Mouse (Mus musculus) CH12.LX (cell line): ENCODE data around the gene Gm37419. TPM values are rescaled to one million over a fixed set of nuclear protein-coding genes. Genes with fewer than 3 reads are reported as not detected.

Source experiments
- DNase-seq: peaks from one replicate; pipeline ENCODE4 v3.0.0-alpha.2; 2013; ENCODE audit errors: extremely low read depth
- H3K27ac ChIP-seq: 2 replicates; pipeline ENCODE4 v1.5.1; 2012; ENCODE audit warnings: low read depth, mild to moderate bottlenecking, control low read depth, moderate library complexity; ENCODE audit not compliant: insufficient read depth
- H3K27me3 ChIP-seq: replicated peaks from 2 replicates; pipeline ENCODE3; 2012; ENCODE audit warnings: inconsistent platforms
- H3K36me3 ChIP-seq, 2 experiments: replicated peaks in 1 of 2; 2 replicates each; pipeline versions ENCODE3 to v1.6.1; 2012; ENCODE audit warnings: inconsistent platforms in 1 of 2, low read length in 1 of 2, mild to moderate bottlenecking in 1 of 2, mixed read lengths in 1 of 2, moderate library complexity in 1 of 2; ENCODE audit not compliant: control insufficient read depth in 1 of 2, insufficient read depth in 1 of 2
- H3K4me1 ChIP-seq, 2 experiments: 2 replicates each; pipeline ENCODE4 v1.6.1; 2012; ENCODE audit warnings: inconsistent platforms in 1 of 2, moderate library complexity in 1 of 2; ENCODE audit not compliant: insufficient read depth in 2 of 2, control insufficient read depth in 1 of 2
- H3K4me2 ChIP-seq: 2 replicates; pipeline ENCODE4 v1.6.1; 2012; ENCODE audit warnings: low read depth, mild to moderate bottlenecking, control low read depth; ENCODE audit not compliant: poor library complexity, insufficient read depth, severe bottlenecking
- H3K4me3 ChIP-seq, 3 experiments: fragments of 150-350 bp in 1 of 3; sonication (generic) in 1 of 3; replicated peaks in 1 of 3; 2 replicates each; pipeline versions ENCODE3 to v1.5.1; 2011 to 2012; ENCODE audit warnings: low read depth in 2 of 3, low read length in 2 of 3, mild to moderate bottlenecking in 2 of 3, moderate library complexity in 2 of 3, control low read depth in 1 of 3, improper control_type of control experiment in 1 of 3, inconsistent platforms in 1 of 3, mixed read lengths in 1 of 3; ENCODE audit not compliant: poor library complexity in 1 of 3
- H3K79me2 ChIP-seq: replicated peaks from 2 replicates; pipeline ENCODE4 v1.6.1; 2012; ENCODE audit warnings: mild to moderate bottlenecking, moderate library complexity; ENCODE audit not compliant: control insufficient read depth, poor library complexity, insufficient read depth, severe bottlenecking; ENCODE audit errors: extremely low read depth
- H3K9ac ChIP-seq: 2 replicates; pipeline ENCODE4 v1.6.1; 2012; ENCODE audit warnings: low read depth, mild to moderate bottlenecking, control low read depth, moderate library complexity; ENCODE audit not compliant: insufficient read depth
- H3K9me3 ChIP-seq: replicated peaks from 2 replicates; pipeline ENCODE3; 2012; ENCODE audit warnings: low read length, inconsistent platforms, mixed read lengths
- BHLHE40 ChIP-seq: IDR thresholded peaks from 2 replicates; pipeline ENCODE4 v1.6.1; 2011; ENCODE audit warnings: mild to moderate bottlenecking, low read depth, low read length, improper control_type of control experiment
- CHD1 ChIP-seq: IDR thresholded peaks from 2 replicates; pipeline ENCODE4 v1.6.1; 2012; ENCODE audit warnings: low read depth, low read length, improper control_type of control experiment, inconsistent platforms
- CHD2 ChIP-seq: IDR thresholded peaks from 2 replicates; pipeline ENCODE4 v1.6.1; 2011; ENCODE audit warnings: low read length, improper control_type of control experiment
- CTCF ChIP-seq, 2 experiments: IDR thresholded peaks in 1 of 2; conservative IDR thresholded peaks in 1 of 2; 2 replicates each; pipeline ENCODE4 v1.5.1; 2011 to 2012; ENCODE audit warnings: low read depth in 2 of 2, low read length in 2 of 2, improper control_type of control experiment in 1 of 2, inconsistent platforms in 1 of 2, mild to moderate bottlenecking in 1 of 2, moderate library complexity in 1 of 2
- ELF1 ChIP-seq: IDR thresholded peaks from 2 replicates; pipeline ENCODE4 v1.6.1; 2014; ENCODE audit warnings: low read depth, mild to moderate bottlenecking, inconsistent platforms, low read length, improper control_type of control experiment
- EP300 ChIP-seq: IDR thresholded peaks from 2 replicates; pipeline ENCODE4 v1.6.1; 2011; ENCODE audit warnings: low read length, improper control_type of control experiment
- ETS1 ChIP-seq: conservative IDR thresholded peaks from 2 replicates; pipeline ENCODE4 v1.6.1; 2012; ENCODE audit warnings: low read depth, mild to moderate bottlenecking, inconsistent platforms, low read length, improper control_type of control experiment, moderate library complexity
- GABPA ChIP-seq: IDR thresholded peaks from 2 replicates; pipeline ENCODE4 v1.6.1; 2012; ENCODE audit warnings: low read depth, low read length, improper control_type of control experiment, inconsistent platforms; ENCODE audit not compliant: insufficient replicate concordance
- HCFC1 ChIP-seq: IDR thresholded peaks from 2 replicates; pipeline ENCODE4 v1.6.1; 2012; ENCODE audit warnings: low read depth, mild to moderate bottlenecking, inconsistent platforms, low read length, improper control_type of control experiment
- IRF4 ChIP-seq: IDR thresholded peaks from 2 replicates; pipeline ENCODE4 v1.6.1; 2014; ENCODE audit warnings: low read depth, mild to moderate bottlenecking, inconsistent platforms, low read length, improper control_type of control experiment
- JUN ChIP-seq: IDR thresholded peaks from 2 replicates; pipeline ENCODE4 v1.6.1; 2011; ENCODE audit warnings: low read depth, mild to moderate bottlenecking, low read length, improper control_type of control experiment, moderate library complexity; ENCODE audit not compliant: insufficient read depth
- JUND ChIP-seq: conservative IDR thresholded peaks from 2 replicates; pipeline ENCODE4 v1.6.1; 2011; ENCODE audit warnings: low read depth, low read length, improper control_type of control experiment
- KAT2A ChIP-seq: IDR thresholded peaks from 2 replicates; pipeline ENCODE4 v1.6.1; 2012; ENCODE audit warnings: low read length, improper control_type of control experiment, inconsistent platforms; ENCODE audit not compliant: insufficient replicate concordance
- MAFK ChIP-seq: IDR thresholded peaks from 2 replicates; pipeline ENCODE4 v1.6.1; 2011; ENCODE audit warnings: low read length, improper control_type of control experiment; ENCODE audit not compliant: insufficient replicate concordance
- MAX ChIP-seq: IDR thresholded peaks from 2 replicates; pipeline ENCODE4 v1.6.1; 2011; ENCODE audit warnings: low read length, improper control_type of control experiment
- MAZ ChIP-seq: IDR thresholded peaks from 2 replicates; pipeline ENCODE4 v1.6.1; 2012; ENCODE audit warnings: low read depth, mild to moderate bottlenecking, inconsistent platforms, low read length, improper control_type of control experiment, moderate library complexity
- NELFE ChIP-seq: IDR thresholded peaks from 2 replicates; pipeline ENCODE4 v1.6.1; 2011; ENCODE audit warnings: low read depth, low read length, improper control_type of control experiment
- NRF1 ChIP-seq: IDR thresholded peaks from 2 replicates; pipeline ENCODE4 v1.6.1; 2014; ENCODE audit warnings: low read depth, mild to moderate bottlenecking, inconsistent platforms, low read length, improper control_type of control experiment, moderate library complexity
- POLR2AphosphoS2 ChIP-seq: IDR thresholded peaks from 2 replicates; pipeline ENCODE4 v1.6.1; 2011; ENCODE audit warnings: low read depth, low read length, improper control_type of control experiment
- SIN3A ChIP-seq: IDR thresholded peaks from 2 replicates; pipeline ENCODE4 v1.6.1; 2012; ENCODE audit warnings: low read length, improper control_type of control experiment, inconsistent platforms
- SMC3 ChIP-seq: IDR thresholded peaks from 2 replicates; pipeline ENCODE4 v1.6.1; 2011; ENCODE audit warnings: low read depth, low read length, improper control_type of control experiment
- TBP ChIP-seq: conservative IDR thresholded peaks from 2 replicates; pipeline ENCODE4 v1.6.1; 2011; ENCODE audit warnings: low read depth, low read length, improper control_type of control experiment
- TCF12 ChIP-seq: IDR thresholded peaks from 2 replicates; pipeline ENCODE4 v1.6.1; 2014; ENCODE audit warnings: low read depth, mild to moderate bottlenecking, inconsistent platforms, low read length, improper control_type of control experiment
- UBTF ChIP-seq: IDR thresholded peaks from 2 replicates; pipeline ENCODE4 v1.6.1; 2012; ENCODE audit warnings: low read depth, mild to moderate bottlenecking, inconsistent platforms, low read length, improper control_type of control experiment, moderate library complexity
- ZC3H11A ChIP-seq: IDR thresholded peaks from 2 replicates; pipeline ENCODE4 v1.6.1; 2012; ENCODE audit warnings: low read depth, mild to moderate bottlenecking, inconsistent platforms, low read length, improper control_type of control experiment
- ZKSCAN1 ChIP-seq: IDR thresholded peaks from 2 replicates; pipeline ENCODE4 v1.6.1; 2012; ENCODE audit warnings: low read depth, inconsistent platforms, low read length, improper control_type of control experiment, borderline replicate concordance
- ZNF384 ChIP-seq: IDR thresholded peaks from 2 replicates; pipeline ENCODE4 v1.6.1; 2012; ENCODE audit warnings: low read depth, low read length, improper control_type of control experiment, inconsistent platforms
- dilution Hi-C: fragments of 300-500 bp; cut with MboI; formaldehyde crosslinking; loops from 2 replicates; pipeline ENCODE4 v1.14.3; 2020; ENCODE audit warnings: low sequenced_read_pairs; ENCODE audit not compliant: extremely low pct_unique_long_range_greater_than_20kb, extremely low pct_ligation_motif_present
- in situ Hi-C: fragments of 300-500 bp; cut with MboI; formaldehyde crosslinking; loops from 3 replicates; pipeline ENCODE4 v1.14.3; 2019; ENCODE audit warnings: low sequenced_read_pairs, low pct_ligation_motif_present, low pct_unique_long_range_greater_than_20kb, mixed read lengths
- polyA plus RNA-seq: library from polyadenylated mRNA; unstranded; fragments of >175 nt; gene quantifications from 2 replicates; pipeline ENCODE4 v1.2.1, GENCODE M21; 2012; ENCODE audit warnings: low read depth; ENCODE audit not compliant: insufficient read length
- total RNA-seq, 2 experiments: library from RNA; depleted of rRNA; stranded (reverse); fragments of 300-350 nt in 1 of 2; fragments of >200 nt in 1 of 2; gene quantifications; 2 replicates each; pipeline ENCODE4 v1.2.3; 2012 to 2014

Gm37419 gene
- total and polyA plus RNA-seq, 3 experiments = not detected

DNA sequence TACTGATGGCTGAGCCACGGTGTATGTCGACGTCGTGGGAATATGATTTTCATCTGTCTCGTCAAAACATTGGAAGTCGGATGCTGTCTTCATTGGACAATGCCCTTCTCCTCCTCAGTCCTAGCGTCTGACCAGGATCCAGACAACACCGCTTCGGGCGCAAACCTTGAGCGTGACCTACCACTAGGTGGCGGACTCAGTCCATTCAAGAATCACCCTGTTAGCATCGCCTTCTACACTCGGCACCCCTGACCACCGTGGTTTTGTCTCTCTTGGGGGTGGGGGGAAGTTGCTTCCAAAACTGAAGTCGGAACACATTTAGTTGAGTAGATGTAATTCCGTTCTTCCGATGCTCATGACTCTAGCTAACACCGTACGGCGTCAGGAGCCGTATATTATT lies 4.1 kb upstream of the Gm37419 start (continued):
- TF ChIP-seq MAX = peak; percentile 26; the same call in 1 of the 2 replicates
- TF ChIP-seq ZKSCAN1 = no peak
- TF ChIP-seq SMC3 = peak; percentile 88
- TF ChIP-seq UBTF = no peak
- TF ChIP-seq HCFC1 = no peak
- no peak for TF ChIP-seq POLR2AphosphoS2
- peak; percentile 81 for TF ChIP-seq ZC3H11A
- no peak for TF ChIP-seq NRF1

- in situ Hi-C loops = loop anchor here (5.0 to 25.0 kb wide), 5 partner anchors 652 to 1277 kb away; no protein-coding TSS in a partner anchor
- Histone ChIP-seq H3K4me3 (peak overlapping the region; percentile 18 to 41 (median 23)), H3K27me3 (peaks cover 46% of the 10 kb centered on the region), H3K4me2 (peak overlapping the region; percentile 98), H3K9me3 (no peaks in the 10 kb centered on the region), H3K79me2 (no peaks in the 10 kb centered on the region), H3K4me1 (peaks cover 6 to 32% of the 10 kb centered on the region in 2 experiments), H3K27ac (no peak overlapping the region), H3K9ac (no peak overlapping the region; the same call in 1 of the 2 replicates), H3K36me3 (no peaks in the 10 kb centered on the region)
- TF ChIP-seq GABPA (no peak), MAX (peak; percentile 32; the same call in 1 of the 2 replicates), HCFC1 (no peak), IRF4 (peak; percentile 62), POLR2AphosphoS2 (no peak), SIN3A (no peak), MAZ (no peak), ELF1 (no peak), JUN (no peak), NELFE (no peak), EP300 (peak; percentile 14; the same call in 1 of the 2 replicates), CHD1 (no peak), KAT2A (no peak), NRF1 (no peak), JUND (no peak), ZC3H11A (no peak), TCF12 (no peak), ZNF384 (no peak), ETS1 (no peak), CTCF (conservative IDR thresholded peaks at IDR 0.05 in 1 of 2, IDR thresholded peaks at IDR 0.05 in 1 of 2; ENCODE audit: low read depth in 2 of 2, low read length in 2 of 2) (no peak), CHD2 (no peak), TBP (no peak), MAFK (0 out of 2 replicates have a peak, but pooled peaks have one; percentile 30), BHLHE40 (peak; percentile 55)
- dilution Hi-C loops = no loop called here
- DNase-seq = peak; percentile 65
These were observed 3.4 kb upstream of the Gm37419 start for GRCm38 (mm10) chr16:23984760-23985466.
